Mouse (Mus musculus): ENCODE measurements around the gene Rasgef1b. TPM values are rescaled to one million over a fixed set of nuclear protein-coding genes. Genes with fewer than 3 reads are reported as not detected.

Rasgef1b gene
- polyA plus RNA-seq, 1 experiment from 2014 or later = 59.7 TPM

GRCm38 (mm10) chr5:99502681-99503080 lies 226.2 kb downstream of the Rasgef1b start:
- WGBS = 88% methylated on average over 9 of the region's 9 CpGs

GRCm38 (mm10) chr5:99499404-99500089 lies 229.3 kb downstream of the Rasgef1b start:
- Histone ChIP-seq H3K27ac (ENCODE audit: low read length) (no peak overlapping the region), H3K36me3 (ENCODE audit: control insufficient read depth, insufficient read depth, low read length) (no peaks in the 10 kb centered on the region), H3K4me3 (ENCODE audit: low read depth, low read length) (no peak overlapping the region), H3K9me3 (replicated peaks; ENCODE audit: control insufficient read depth, low read length, poor library complexity, severe bottlenecking) (0 out of 2 replicates have a peak, but pooled peaks cover 2% of the 10 kb centered on the region), H3K4me1 (ENCODE audit: control insufficient read depth, insufficient read depth, low read length) (0 out of 2 replicates have a peak, but pooled peaks cover 2% of the 10 kb centered on the region), H3K9ac (ENCODE audit: low read depth, low read length) (no peak overlapping the region), H3K4me2 (ENCODE audit: low read length) (no peak overlapping the region), H3K27me3 (ENCODE audit: control insufficient read depth, insufficient read depth, low read depth, low read length) (no peaks in the 10 kb centered on the region)
- WGBS = 91% methylated on average over 7 of the region's 7 CpGs
- no peak for ATAC-seq

More at GRCm38 (mm10) chr5:99502681-99503080, 226.2 kb downstream of the Rasgef1b start:
- Histone ChIP-seq H3K9ac (ENCODE audit: low read depth, low read length) (no peak overlapping the region), H3K4me2 (ENCODE audit: low read length) (no peak overlapping the region), H3K4me3 (ENCODE audit: low read depth, low read length) (no peak overlapping the region), H3K27me3 (ENCODE audit: control insufficient read depth, insufficient read depth, low read depth, low read length) (no peaks in the 10 kb centered on the region), H3K9me3 (replicated peaks; ENCODE audit: control insufficient read depth, low read length, poor library complexity, severe bottlenecking) (0 out of 2 replicates have a peak, but pooled peaks cover 2% of the 10 kb centered on the region), H3K36me3 (ENCODE audit: control insufficient read depth, insufficient read depth, low read length) (no peaks in the 10 kb centered on the region), H3K4me1 (ENCODE audit: control insufficient read depth, insufficient read depth, low read length) (0 out of 2 replicates have a peak, but pooled peaks cover 2% of the 10 kb centered on the region), H3K27ac (ENCODE audit: low read length) (no peak overlapping the region)
- ATAC-seq = no peak

GRCm38 (mm10) chr5:99497856-99498255 lies 231.0 kb downstream of the Rasgef1b start:
- Histone ChIP-seq H3K4me2 (ENCODE audit: low read length) (no peak overlapping the region), H3K4me3 (ENCODE audit: low read depth, low read length) (no peak overlapping the region), H3K9ac (ENCODE audit: low read depth, low read length) (no peak overlapping the region), H3K4me1 (ENCODE audit: control insufficient read depth, insufficient read depth, low read length) (0 out of 2 replicates have a peak, but pooled peaks cover 2% of the 10 kb centered on the region), H3K36me3 (ENCODE audit: control insufficient read depth, insufficient read depth, low read length) (no peaks in the 10 kb centered on the region), H3K27ac (ENCODE audit: low read length) (no peak overlapping the region), H3K27me3 (ENCODE audit: control insufficient read depth, insufficient read depth, low read depth, low read length) (no peaks in the 10 kb centered on the region), H3K9me3 (replicated peaks; ENCODE audit: control insufficient read depth, low read length, poor library complexity, severe bottlenecking) (0 out of 2 replicates have a peak, but pooled peaks cover 2% of the 10 kb centered on the region)
- no peak for ATAC-seq
- 73% methylated on average over 11 of the region's 11 CpGs for WGBS

- no peak for ATAC-seq
- WGBS = 62% methylated on average over 9 of the region's 9 CpGs
- no peaks in the 10 kb centered on the region for H3K27me3 ChIP-seq (ENCODE audit: control insufficient read depth, insufficient read depth, low read depth, low read length)
- no peak overlapping the region for H3K4me3 ChIP-seq (ENCODE audit: low read depth, low read length)
- H3K36me3 ChIP-seq (ENCODE audit: control insufficient read depth, insufficient read depth, low read length) = no peaks in the 10 kb centered on the region
- no peak overlapping the region for H3K4me2 ChIP-seq (ENCODE audit: low read length)
- 0 out of 2 replicates have a peak, but pooled peaks cover 2% of the 10 kb centered on the region for H3K4me1 ChIP-seq (ENCODE audit: control insufficient read depth, insufficient read depth, low read length)
- H3K9ac ChIP-seq (ENCODE audit: low read depth, low read length) = no peak overlapping the region
- 0 out of 2 replicates have a peak, but pooled peaks cover 2% of the 10 kb centered on the region for H3K9me3 ChIP-seq (replicated peaks; ENCODE audit: control insufficient read depth, low read length, poor library complexity, severe bottlenecking)
- no peak overlapping the region for H3K27ac ChIP-seq (ENCODE audit: low read length)
Observed at GRCm38 (mm10) chr5:99496931-99497782, 231.7 kb downstream of the Rasgef1b start.

- H3K4me3 ChIP-seq (ENCODE audit: low read depth, low read length) = no peak overlapping the region
- no peaks in the 10 kb centered on the region for H3K27me3 ChIP-seq (ENCODE audit: control insufficient read depth, insufficient read depth, low read depth, low read length)
- H3K4me2 ChIP-seq (ENCODE audit: low read length) = no peak overlapping the region
- H3K36me3 ChIP-seq (ENCODE audit: control insufficient read depth, insufficient read depth, low read length) = no peaks in the 10 kb centered on the region
- H3K9me3 ChIP-seq (replicated peaks; ENCODE audit: control insufficient read depth, low read length, poor library complexity, severe bottlenecking) = 0 out of 2 replicates have a peak, but pooled peaks cover 2% of the 10 kb centered on the region
- H3K4me1 ChIP-seq (ENCODE audit: control insufficient read depth, insufficient read depth, low read length) = 0 out of 2 replicates have a peak, but pooled peaks cover 2% of the 10 kb centered on the region
- H3K27ac ChIP-seq (ENCODE audit: low read length) = no peak overlapping the region
- no peak for ATAC-seq
- H3K9ac ChIP-seq (ENCODE audit: low read depth, low read length) = no peak overlapping the region
- 17% methylated on average over 1 of the region's 1 CpGs for WGBS
Observed at GRCm38 (mm10) chr5:99496157-99496453, 232.8 kb downstream of the Rasgef1b start.

GRCm38 (mm10) chr5:99495354-99496156 lies 233.3 kb downstream of the Rasgef1b start:
- 0 out of 2 replicates have a peak, but pooled peaks cover 2% of the 10 kb centered on the region for H3K9me3 ChIP-seq (replicated peaks; ENCODE audit: control insufficient read depth, low read length, poor library complexity, severe bottlenecking)
- H3K9ac ChIP-seq (ENCODE audit: low read depth, low read length) = no peak overlapping the region
- no peaks in the 10 kb centered on the region for H3K36me3 ChIP-seq (ENCODE audit: control insufficient read depth, insufficient read depth, low read length)
- no peak overlapping the region for H3K4me3 ChIP-seq (ENCODE audit: low read depth, low read length)
- H3K4me2 ChIP-seq (ENCODE audit: low read length) = no peak overlapping the region
- 0 out of 2 replicates have a peak, but pooled peaks cover 2% of the 10 kb centered on the region for H3K4me1 ChIP-seq (ENCODE audit: control insufficient read depth, insufficient read depth, low read length)
- ATAC-seq = no peak
- WGBS = 75% methylated on average over 10 of the region's 10 CpGs
- H3K27me3 ChIP-seq (ENCODE audit: control insufficient read depth, insufficient read depth, low read depth, low read length) = no peaks in the 10 kb centered on the region
- no peak overlapping the region for H3K27ac ChIP-seq (ENCODE audit: low read length)

GRCm38 (mm10) chr5:99493861-99494260 lies 235.0 kb downstream of the Rasgef1b start:
- H3K36me3 ChIP-seq (ENCODE audit: control insufficient read depth, insufficient read depth, low read length) = no peaks in the 10 kb centered on the region
- H3K27me3 ChIP-seq (ENCODE audit: control insufficient read depth, insufficient read depth, low read depth, low read length) = no peaks in the 10 kb centered on the region
- no peak overlapping the region for H3K27ac ChIP-seq (ENCODE audit: low read length)
- H3K9ac ChIP-seq (ENCODE audit: low read depth, low read length) = no peak overlapping the region
- 28% methylated on average over 9 of the region's 9 CpGs for WGBS
- H3K4me2 ChIP-seq (ENCODE audit: low read length) = no peak overlapping the region
- no peak for ATAC-seq
- H3K9me3 ChIP-seq (replicated peaks; ENCODE audit: control insufficient read depth, low read length, poor library complexity, severe bottlenecking) = 0 out of 2 replicates have a peak, but pooled peaks cover 2% of the 10 kb centered on the region
- 0 out of 2 replicates have a peak, but pooled peaks cover 2% of the 10 kb centered on the region for H3K4me1 ChIP-seq (ENCODE audit: control insufficient read depth, insufficient read depth, low read length)
- no peak overlapping the region for H3K4me3 ChIP-seq (ENCODE audit: low read depth, low read length)

GRCm38 (mm10) chr5:99493017-99493416 lies 235.8 kb downstream of the Rasgef1b start:
- Histone ChIP-seq H3K4me1 (ENCODE audit: control insufficient read depth, insufficient read depth, low read length) (0 out of 2 replicates have a peak, but pooled peaks cover 2% of the 10 kb centered on the region), H3K27me3 (ENCODE audit: control insufficient read depth, insufficient read depth, low read depth, low read length) (no peaks in the 10 kb centered on the region), H3K4me2 (ENCODE audit: low read length) (no peak overlapping the region), H3K4me3 (ENCODE audit: low read depth, low read length) (no peak overlapping the region), H3K36me3 (ENCODE audit: control insufficient read depth, insufficient read depth, low read length) (no peaks in the 10 kb centered on the region), H3K27ac (ENCODE audit: low read length) (no peak overlapping the region), H3K9me3 (replicated peaks; ENCODE audit: control insufficient read depth, low read length, poor library complexity, severe bottlenecking) (no peaks in the 10 kb centered on the region), H3K9ac (ENCODE audit: low read depth, low read length) (no peak overlapping the region)
- no peak for ATAC-seq
- 78% methylated on average over 3 of the region's 3 CpGs for WGBS

Data from midbrain, embryonic 16.5 days (tissue).